Mouse (Mus musculus): Measurements from ENCODE around the gene Napsa. TPM values are rescaled to one million over a fixed set of nuclear protein-coding genes. Genes with fewer than 3 reads are reported as not detected.

Gene Napsa
- polyA plus RNA-seq, 1 experiment: 14.1 TPM

GRCm38 (mm10) chr7:44565414-44565813, 6.8 kb upstream of the Napsa start:
- TF ChIP-seq FLI1 (IDR thresholded peaks at IDR 0.05; ENCODE audit: low read length): no peak
- Histone ChIP-seq H3K4me3 (replicated peaks) (no peak overlapping the region), H3K27me3 (replicated peaks) (peaks cover 12% of the 10 kb centered on the region), H3K4me1 (peaks cover 10% of the 10 kb centered on the region), H3K9me3 (no peaks in the 10 kb centered on the region; the same call in 1 of the 2 replicates), H3K36me3 (replicated peaks; ENCODE audit: low read length) (no peaks in the 10 kb centered on the region)

- Histone ChIP-seq H3K36me3 (replicated peaks; ENCODE audit: low read length) (no peaks in the 10 kb centered on the region), H3K4me1 (peaks cover 24% of the 10 kb centered on the region), H3K4me3 (replicated peaks) (no peak overlapping the region), H3K9me3 (no peaks in the 10 kb centered on the region; the same call in 1 of the 2 replicates), H3K27me3 (replicated peaks) (peaks cover 26% of the 10 kb centered on the region)
- TF ChIP-seq FLI1 (IDR thresholded peaks at IDR 0.05; ENCODE audit: low read length) (no peak), GATA1 (IDR thresholded peaks at IDR 0.05; ENCODE audit: borderline replicate concordance, low read length) (no peak)
Observed at GRCm38 (mm10) chr7:44568803-44569202, 3.4 kb upstream of the Napsa start.

GRCm38 (mm10) chr7:44570989-44571388, 1.2 kb upstream of the Napsa start:
- TF ChIP-seq FLI1 (IDR thresholded peaks at IDR 0.05; ENCODE audit: low read length): no peak
- Histone ChIP-seq H3K4me3 (replicated peaks) (no peak overlapping the region), H3K36me3 (replicated peaks; ENCODE audit: low read length) (no peaks in the 10 kb centered on the region), H3K9me3 (no peaks in the 10 kb centered on the region; the same call in 1 of the 2 replicates), H3K4me1 (peaks cover 24% of the 10 kb centered on the region), H3K27me3 (replicated peaks) (peaks cover 19% of the 10 kb centered on the region)

- H3K4me1 ChIP-seq: peaks cover 24% of the 10 kb centered on the region
- TF ChIP-seq GATA1 (IDR thresholded peaks at IDR 0.05; ENCODE audit: borderline replicate concordance, low read length) (no peak), FLI1 (IDR thresholded peaks at IDR 0.05; ENCODE audit: low read length) (no peak)
- peak overlapping the region; percentile 86 for H3K4me3 ChIP-seq (replicated peaks)
- H3K36me3 ChIP-seq (replicated peaks; ENCODE audit: low read length): no peaks in the 10 kb centered on the region
- no peaks in the 10 kb centered on the region; the same call in 1 of the 2 replicates for H3K9me3 ChIP-seq
- peaks cover 23% of the 10 kb centered on the region for H3K27me3 ChIP-seq (replicated peaks)
Observed at GRCm38 (mm10) chr7:44571811-44572210, 369 bp upstream of the Napsa start.

GRCm38 (mm10) chr7:44572956-44573484, 840 bp downstream of the Napsa start:
- TF ChIP-seq FLI1 (IDR thresholded peaks at IDR 0.05; ENCODE audit: low read length) (no peak), GATA1 (IDR thresholded peaks at IDR 0.05; ENCODE audit: borderline replicate concordance, low read length) (no peak)
- Histone ChIP-seq H3K4me3 (replicated peaks) (peak overlapping the region; percentile 28), H3K36me3 (replicated peaks; ENCODE audit: low read length) (no peaks in the 10 kb centered on the region), H3K9me3 (no peaks in the 10 kb centered on the region; the same call in 1 of the 2 replicates), H3K27me3 (replicated peaks) (peaks cover 26% of the 10 kb centered on the region), H3K4me1 (peaks cover 24% of the 10 kb centered on the region)

- H3K4me1 ChIP-seq: peaks cover 13% of the 10 kb centered on the region
- peaks cover 4% of the 10 kb centered on the region; the same call in 1 of the 2 replicates for H3K9me3 ChIP-seq
- no peak overlapping the region for H3K4me3 ChIP-seq (replicated peaks)
- H3K36me3 ChIP-seq (replicated peaks; ENCODE audit: low read length): no peaks in the 10 kb centered on the region
- TF ChIP-seq FLI1 (IDR thresholded peaks at IDR 0.05; ENCODE audit: low read length) (no peak), GATA1 (IDR thresholded peaks at IDR 0.05; ENCODE audit: borderline replicate concordance, low read length) (no peak)
- H3K27me3 ChIP-seq (replicated peaks): peaks cover 15% of the 10 kb centered on the region
Observed at GRCm38 (mm10) chr7:44576333-44576844, 4.2 kb downstream of the Napsa start.

GRCm38 (mm10) chr7:44581637-44582036, 9.5 kb downstream of the Napsa start:
- no peak overlapping the region for H3K4me3 ChIP-seq (replicated peaks)
- H3K9me3 ChIP-seq: peaks cover 28% of the 10 kb centered on the region
- peaks cover 42% of the 10 kb centered on the region for H3K27me3 ChIP-seq (replicated peaks)
- peaks cover 6% of the 10 kb centered on the region for H3K36me3 ChIP-seq (replicated peaks; ENCODE audit: low read length)
- peaks cover 22% of the 10 kb centered on the region for H3K4me1 ChIP-seq
- TF ChIP-seq FLI1 (IDR thresholded peaks at IDR 0.05; ENCODE audit: low read length) (no peak), GATA1 (IDR thresholded peaks at IDR 0.05; ENCODE audit: borderline replicate concordance, low read length) (no peak)

GRCm38 (mm10) chr7:44582709-44583108, 10.5 kb downstream of the Napsa start:
- Histone ChIP-seq H3K4me1 (peaks cover 32% of the 10 kb centered on the region), H3K9me3 (peaks cover 28% of the 10 kb centered on the region), H3K36me3 (replicated peaks; ENCODE audit: low read length) (peaks cover 6% of the 10 kb centered on the region), H3K27me3 (replicated peaks) (peaks cover 49% of the 10 kb centered on the region), H3K4me3 (replicated peaks) (no peak overlapping the region)
- TF ChIP-seq FLI1 (IDR thresholded peaks at IDR 0.05; ENCODE audit: low read length): no peak
- TF ChIP-seq GATA1 (IDR thresholded peaks at IDR 0.05; ENCODE audit: borderline replicate concordance, low read length): no peak

GRCm38 (mm10) chr7:44583146-44583545, 11.0 kb downstream of the Napsa start:
- Histone ChIP-seq H3K36me3 (replicated peaks; ENCODE audit: low read length) (peaks cover 6% of the 10 kb centered on the region), H3K9me3 (peaks cover 28% of the 10 kb centered on the region), H3K4me3 (replicated peaks) (no peak overlapping the region), H3K4me1 (peaks cover 36% of the 10 kb centered on the region), H3K27me3 (replicated peaks) (peaks cover 54% of the 10 kb centered on the region)
- TF ChIP-seq GATA1 (IDR thresholded peaks at IDR 0.05; ENCODE audit: borderline replicate concordance, low read length) (no peak), FLI1 (IDR thresholded peaks at IDR 0.05; ENCODE audit: low read length) (no peak)

GRCm38 (mm10) chr7:44584265-44584804, 12.2 kb downstream of the Napsa start:
- peaks cover 25% of the 10 kb centered on the region for H3K9me3 ChIP-seq
- no peak overlapping the region for H3K4me3 ChIP-seq (replicated peaks)
- peaks cover 6% of the 10 kb centered on the region for H3K36me3 ChIP-seq (replicated peaks; ENCODE audit: low read length)
- TF ChIP-seq GATA1 (IDR thresholded peaks at IDR 0.05; ENCODE audit: borderline replicate concordance, low read length): no peak
- TF ChIP-seq FLI1 (IDR thresholded peaks at IDR 0.05; ENCODE audit: low read length): no peak
- peaks cover 48% of the 10 kb centered on the region for H3K4me1 ChIP-seq
- H3K27me3 ChIP-seq (replicated peaks): peaks cover 66% of the 10 kb centered on the region
